Comparison of ENCODE assay signal across 29 mouse cellular contexts in genomic region chr6:134533021-134533420, GRCm38 (mm10). TPM values are rescaled to one million over a fixed set of nuclear protein-coding genes. Genes with fewer than 3 reads are reported as not detected.
DNase-seq lines count a peak whose midpoint lies in the region; ATAC-seq and TF ChIP-seq lines count a peak whose summit lies in the region.
"Had no signal": no experiment of that assay in that cellular context is flagged by ENCODE, and none has a peak within 500 bp of the region (broad histone marks: within the 10 kb centered on the region; RNA-seq: fewer than 3 reads in every experiment).

No protein-coding gene starts in this region.

- ATAC-seq in CD4-positive, CD25-positive, alpha-beta regulatory T cell, adult 4 months = peak; percentile 93
- ATAC-seq in activated CD4-positive, CD25-positive, alpha-beta regulatory T cell, adult 4 months = peak; percentile 78
- ATAC-seq: hindbrain, embryonic 16.5 days; intestine, postnatal 0 days had no signal

- peaks cover 6% of the 10 kb centered on the region; the same call in 1 of the 2 replicates for H3K9me3 ChIP-seq in midbrain, embryonic 10.5 days (replicated peaks)
- H3K9me3 ChIP-seq: embryonic facial prominence, embryonic 10.5 days; embryonic facial prominence, embryonic 15.5 days; forebrain, embryonic 12.5 days; heart, embryonic 10.5 days; heart, embryonic 15.5 days; limb, embryonic 10.5 days; limb, embryonic 15.5 days; neural tube, embryonic 13.5 days had no signal

- DNase-seq in thymus, adult 2 months = peak; percentile 9
- DNase-seq in thymus, postnatal 10 days (ENCODE audit: low spot score in 2 of 2) = no peak
- DNase-seq in left cerebral cortex, adult 11 months (ENCODE audit: low spot score) = no peak
- DNase-seq in midbrain, embryonic 10.5 days (ENCODE audit: low spot score) = no peak
- DNase-seq: adrenal gland, adult 8-10 months; B cell, adult 2 months; cerebellum, adult 2 months; cerebellum, postnatal 25 days; gastrocnemius, postnatal 25 days; heart, adult 11 months; kidney, adult 9 months; kidney, postnatal 10 days; layer of hippocampus, postnatal 36 days; lung, adult 2 months; lung, postnatal 14 days; right cerebral cortex, postnatal 4 days had no signal

- no peak overlapping the region for H3K4me3 ChIP-seq in thymus, adult 2 months (ENCODE audit: control insufficient read depth, insufficient read depth, low read length)
- H3K4me3 ChIP-seq in midbrain, embryonic 10.5 days = no peak overlapping the region
- H3K4me3 ChIP-seq: embryonic facial prominence, embryonic 10.5 days; embryonic facial prominence, embryonic 15.5 days; forebrain, embryonic 12.5 days; heart, embryonic 10.5 days; heart, embryonic 15.5 days; limb, embryonic 10.5 days; limb, embryonic 15.5 days; myocyte; neural tube, embryonic 13.5 days had no signal

- H3K27ac ChIP-seq in thymus, adult 2 months (ENCODE audit: control insufficient read depth, insufficient read depth, low read length) = no peak overlapping the region
- no peak overlapping the region for H3K27ac ChIP-seq in midbrain, embryonic 10.5 days (replicated peaks)
- H3K27ac ChIP-seq: embryonic facial prominence, embryonic 10.5 days; embryonic facial prominence, embryonic 15.5 days; forebrain, embryonic 12.5 days; heart, embryonic 10.5 days; heart, embryonic 15.5 days; limb, embryonic 10.5 days; limb, embryonic 15.5 days; neural tube, embryonic 13.5 days had no signal

- no peaks in the 10 kb centered on the region for H3K4me1 ChIP-seq in thymus, adult 2 months (replicated peaks; ENCODE audit: control insufficient read depth, insufficient read depth, low read length)
- H3K4me1 ChIP-seq in midbrain, embryonic 10.5 days = peaks cover 6% of the 10 kb centered on the region

- H3K27me3 ChIP-seq in thymus, adult 2 months (ENCODE audit: control insufficient read depth, insufficient read depth, low read length) = no peaks in the 10 kb centered on the region
- H3K27me3 ChIP-seq in midbrain, embryonic 10.5 days (ENCODE audit: low read depth, poor library complexity, severe bottlenecking) = no peaks in the 10 kb centered on the region
- H3K27me3 ChIP-seq: embryonic facial prominence, embryonic 15.5 days; forebrain, embryonic 12.5 days; heart, embryonic 15.5 days; limb, embryonic 15.5 days; neural tube, embryonic 13.5 days had no signal

- WGBS in thymus, adult 2 months = 5% methylated on average over 3 of the region's 3 CpGs
- 81% methylated on average over 3 of the region's 3 CpGs for WGBS in midbrain, embryonic 10.5 days

- no peak for TF ChIP-seq POLR2A in thymus, adult 2 months (IDR thresholded peaks at IDR 0.05; ENCODE audit: control insufficient read depth, extremely low read depth, insufficient read depth, low read length, poor library complexity)

- no peak for TF ChIP-seq CTCF in thymus, adult 2 months (IDR thresholded peaks at IDR 0.05; ENCODE audit: borderline replicate concordance, control insufficient read depth, extremely low read depth, insufficient read depth, low read length, poor library complexity)

- no peaks in the 10 kb centered on the region for H3K36me3 ChIP-seq in thymus, adult 2 months (ENCODE audit: control insufficient read depth, insufficient read depth, low read length)
- H3K36me3 ChIP-seq in midbrain, embryonic 10.5 days = peaks cover 43% of the 10 kb centered on the region
- H3K36me3 ChIP-seq: heart, embryonic 15.5 days; neural tube, embryonic 13.5 days had no signal

RNA-seq across cellular contexts. Expression of gene Lrp6, which starts 33.7 kb away (rescaled TPM):
- polyA plus RNA-seq in thymus, adult 2 months (2012; rRNA removed) = 28.3 and 33.8 TPM in 2 replicates
- 1 to 10 TPM; 6.3 to 8.6 TPM for polyA plus RNA-seq in CD4-positive, CD25-positive, alpha-beta regulatory T cell, adult 4 months (2017; shearing (Covaris generic))
- 1 to 10 TPM; 6.8 to 8.7 TPM for polyA plus RNA-seq in activated CD4-positive, CD25-positive, alpha-beta regulatory T cell, adult 4 months (2017; shearing (Covaris generic))
- polyA plus RNA-seq in midbrain, embryonic 10.5 days (2016; fragmentation: Nextera tagmentation; extraction: Ambion mirVana) = 24.4 and 24.5 TPM in 2 replicates
